Mouse (Mus musculus) layer of hippocampus, postnatal 36 days (tissue): ENCODE measurements around the gene Olfr920. TPM values are rescaled to one million over a fixed set of nuclear protein-coding genes. Genes with fewer than 3 reads are reported as not detected.

Experiments used
- DNase-seq, 2 experiments: peaks; one replicate each; pipeline ENCODE4 v3.0.0; 2022
- total RNA-seq, 2 experiments: library from RNA; stranded (reverse); gene quantifications; 2 replicates each; pipeline ENCODE4 v1.2.3; 2021

Gene Olfr920
- under 1 TPM in 1 of 2 experiments, not detected in 1; 0.07 TPM for total RNA-seq

DNA sequence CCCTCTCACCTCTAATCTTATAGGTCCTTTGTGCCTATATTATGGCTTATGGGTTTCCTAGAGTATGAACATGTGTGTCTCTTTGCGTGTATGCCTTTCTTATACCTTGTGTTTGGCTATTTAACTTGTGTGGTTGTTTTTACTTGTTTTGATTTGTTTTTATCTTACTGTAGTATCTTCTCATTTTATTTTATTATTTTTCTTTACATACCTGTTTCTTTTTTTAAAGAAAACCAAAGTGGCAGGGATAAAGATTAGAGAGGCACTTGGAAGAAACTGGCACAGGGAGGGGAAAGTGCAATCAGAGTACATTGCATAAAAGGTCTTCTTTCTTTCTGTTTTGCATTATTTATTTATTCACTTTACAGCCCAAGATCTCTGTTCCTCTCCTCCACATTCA, at the start of gene Olfr920:
Gene Olfr920, plus strand, starts transcription at position 301 of the 400 bp plus-strand sequence.
- DNase-seq, result no peak

DNA sequence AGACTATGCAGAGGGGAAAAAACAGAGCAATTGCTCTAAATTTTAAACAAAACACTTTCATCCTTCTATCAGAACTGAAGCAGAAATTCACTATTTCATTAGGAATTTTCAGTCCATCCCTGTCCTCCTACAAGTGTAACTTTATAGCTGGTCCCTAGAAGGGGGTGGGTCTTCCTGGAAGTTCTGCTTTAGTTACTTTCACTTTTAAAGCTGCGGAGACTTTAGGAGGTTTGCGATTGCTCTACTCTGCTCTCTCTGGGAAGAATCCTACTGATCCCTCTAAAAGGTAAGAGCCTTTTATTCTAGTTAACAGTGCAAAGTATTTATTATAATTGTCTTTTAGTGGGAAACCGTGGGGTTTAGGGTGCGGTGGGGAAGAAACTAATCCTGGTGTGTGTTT, 34.0 kb upstream of the Olfr920 start, which contains the start of gene Vwa5a:
Gene Vwa5a, plus strand, starts transcription at position 167 of the 400 bp plus-strand sequence.
- DNase-seq, result no peak

DNA sequence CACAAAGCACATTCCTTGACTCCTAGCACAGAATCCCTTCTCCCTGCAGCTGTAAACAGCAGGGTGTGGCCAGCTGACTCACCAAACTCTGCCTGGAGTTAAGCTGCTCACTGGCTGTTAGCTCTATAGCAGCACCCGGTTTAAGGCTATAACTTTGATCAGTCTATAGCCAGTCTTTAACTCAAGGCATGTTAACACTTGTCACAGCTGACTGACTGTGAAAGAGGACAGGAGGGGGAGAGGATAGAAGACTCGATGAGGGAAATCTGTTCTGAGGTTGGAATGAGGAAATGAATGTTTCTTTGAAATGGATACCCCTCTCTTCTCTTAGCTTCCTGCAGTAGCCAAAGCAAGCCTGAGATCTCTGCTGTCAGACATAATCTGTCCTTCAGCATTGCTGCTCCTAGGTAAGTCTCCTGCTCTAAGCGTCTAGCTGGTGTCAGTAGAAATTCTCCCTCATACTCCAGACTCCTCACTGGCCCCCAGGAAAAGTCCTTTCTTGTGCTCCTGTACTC, 33.1 kb upstream of the Olfr920 start:
- no peak for DNase-seq

DNA sequence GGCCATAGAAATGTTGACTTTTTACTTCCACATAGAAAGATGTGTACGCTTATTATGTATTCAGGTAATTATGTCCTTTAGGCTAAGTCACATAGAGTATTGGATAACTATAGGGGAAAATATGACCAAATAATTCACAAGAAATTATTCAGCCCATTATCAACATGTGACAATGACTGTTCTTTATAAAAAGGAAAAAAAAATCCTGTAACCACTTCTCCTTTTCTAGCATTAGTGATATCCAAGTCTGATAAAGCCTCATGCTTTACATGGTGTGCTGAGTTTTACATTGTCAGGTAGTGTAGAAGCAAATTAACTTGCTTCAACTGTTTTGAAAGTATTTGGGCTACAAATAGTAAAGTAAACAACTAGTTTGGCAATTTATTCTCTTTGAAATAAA, 28.1 kb upstream of the Olfr920 start:
- DNase-seq, result no peak

DNA sequence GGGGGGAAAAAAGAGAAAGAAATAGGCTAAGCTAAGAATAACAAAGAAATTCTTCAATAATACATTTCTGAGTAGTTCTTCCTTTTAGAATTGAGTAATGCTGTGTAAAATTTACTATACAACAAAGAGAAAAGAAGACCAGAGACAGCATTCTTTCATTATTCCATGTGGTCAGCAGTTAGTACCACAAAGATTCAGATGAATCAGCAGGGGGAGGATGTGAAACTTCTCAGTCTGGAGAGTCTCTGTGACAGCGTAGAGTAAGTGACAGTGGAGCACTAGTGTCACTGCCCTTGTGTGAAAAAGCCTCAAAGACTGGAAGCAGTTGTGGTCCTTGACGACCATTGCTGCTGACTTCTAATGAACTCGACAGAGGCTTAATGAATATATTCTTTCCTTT, 23.9 kb upstream of the Olfr920 start:
- DNase-seq, result no peak

DNA sequence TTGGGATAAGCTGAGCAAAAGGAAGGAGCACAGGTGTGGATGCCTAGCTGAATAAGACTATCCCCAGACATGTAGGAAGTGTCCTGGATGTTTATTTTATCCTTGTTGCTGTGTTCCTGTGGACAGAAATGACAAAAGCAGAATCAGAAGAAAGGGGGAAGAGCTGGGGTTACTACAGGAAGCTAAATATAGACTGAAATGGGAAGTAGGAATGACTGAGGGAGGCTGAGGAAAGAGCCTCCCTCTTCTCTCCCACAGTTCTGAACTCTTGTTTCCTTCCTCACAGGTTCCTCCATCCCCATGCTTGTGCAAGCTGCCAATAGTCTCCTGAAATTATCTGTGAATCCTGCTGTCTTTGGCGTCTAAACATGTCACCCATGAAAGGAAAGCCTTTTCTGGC, 10.7 kb upstream of the Olfr920 start:
- no peak for DNase-seq

DNA sequence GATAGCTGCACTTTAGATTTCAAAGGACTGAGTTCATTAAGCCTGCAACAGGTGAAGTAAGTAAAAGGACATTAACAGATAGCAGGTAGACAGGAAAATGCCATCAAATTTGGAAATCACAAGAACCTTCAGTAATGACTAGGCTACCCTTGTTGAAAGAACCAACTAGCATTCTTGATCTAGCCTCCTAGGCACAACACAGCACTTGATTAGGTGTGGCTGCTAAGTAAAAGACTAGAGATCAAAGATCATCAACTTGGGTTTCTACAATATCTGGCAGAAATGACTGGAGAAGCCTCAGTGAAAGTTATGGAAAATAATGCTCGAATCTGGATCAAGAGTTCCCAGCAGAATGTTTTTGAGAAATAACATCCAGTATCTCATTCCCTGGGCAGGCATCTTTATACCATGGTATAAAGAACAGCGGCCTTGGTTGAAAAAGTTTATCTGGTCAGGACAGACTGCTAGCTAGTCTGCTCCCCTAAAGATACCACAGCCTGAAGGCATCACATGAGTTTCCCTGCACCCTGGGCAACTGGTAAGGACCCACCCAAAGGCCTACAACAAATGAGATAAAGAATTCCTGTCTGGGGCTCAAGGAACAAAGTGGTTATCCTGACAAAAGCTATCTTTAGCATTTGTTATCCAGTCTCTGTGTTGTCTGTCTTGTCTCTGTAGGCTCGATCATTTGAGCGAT, 7.3 kb upstream of the Olfr920 start:
- DNase-seq, result no peak

DNA sequence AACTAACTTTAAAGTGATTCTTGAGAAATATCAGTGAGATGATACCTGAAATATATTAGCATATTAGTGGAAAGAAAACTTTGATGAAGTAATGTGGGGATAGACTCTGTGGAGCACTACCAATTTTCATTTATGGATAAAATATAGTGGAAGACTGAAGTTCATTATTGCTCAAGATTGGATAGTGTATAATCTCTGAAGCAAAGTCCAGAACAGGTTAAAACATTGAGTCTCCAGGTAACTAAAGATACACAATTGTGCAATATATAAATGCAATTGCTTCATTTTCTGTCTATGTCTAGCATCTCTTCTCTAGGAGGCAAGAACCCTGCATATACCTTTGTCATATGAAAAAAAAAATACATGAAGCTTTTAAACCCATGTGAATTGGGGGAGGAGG, 20.7 kb downstream of the Olfr920 start, which contains the start of gene Olfr921:
Gene Olfr921, plus strand, starts transcription at position 301 of the 400 bp plus-strand sequence.
- DNase-seq, result no peak

DNA sequence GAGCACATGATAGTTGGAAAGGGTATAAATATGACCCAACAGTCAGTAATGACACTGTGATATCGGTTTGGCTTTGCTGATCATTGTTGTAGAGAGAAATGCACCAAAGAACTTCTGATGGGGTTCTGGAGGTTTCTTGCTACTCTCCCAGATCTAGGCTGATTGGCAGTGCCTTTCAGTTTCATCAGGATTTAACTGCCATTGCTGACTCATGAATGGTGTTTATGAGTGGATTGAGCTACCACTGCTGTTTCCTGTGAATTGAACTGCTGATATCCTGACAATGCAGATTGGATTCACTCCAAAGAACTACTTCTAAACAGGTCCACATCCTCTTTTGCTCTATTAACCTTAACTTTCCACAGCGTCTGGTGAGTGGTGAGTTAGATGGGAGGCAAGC, 40.6 kb downstream of the Olfr920 start:
- no peak for DNase-seq

DNA sequence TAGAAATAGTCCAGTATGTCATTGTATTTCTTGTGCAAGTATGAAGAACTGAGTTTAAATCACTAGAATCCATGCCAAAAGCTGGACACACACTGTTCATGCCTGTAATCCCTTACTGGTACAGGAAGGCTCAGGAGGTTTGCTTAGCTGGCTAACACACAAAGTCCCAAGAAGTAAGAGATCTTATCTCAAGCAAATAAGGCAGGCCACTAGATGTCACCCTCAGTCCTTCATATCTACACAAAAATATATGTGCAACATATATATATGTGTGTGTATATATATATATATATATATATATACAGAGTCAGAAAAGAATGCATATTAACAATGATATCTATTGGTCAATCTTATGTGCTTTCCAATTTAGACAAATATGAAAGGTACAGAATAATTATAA, 53.6 kb downstream of the Olfr920 start:
- DNase-seq, result no peak

Other genes starting within 250 kb of the Olfr920 start
- not detected for gene Olfr911-ps1, start 230.7 kb upstream of the Olfr920 start, total RNA-seq
- gene Olfr910, start 214.4 kb upstream of the Olfr920 start, total RNA-seq, result not detected
- not detected for gene Olfr912, start 172.1 kb upstream of the Olfr920 start, total RNA-seq
- gene Olfr913, start 159.5 kb upstream of the Olfr920 start, total RNA-seq, result not detected
- gene Olfr914, start 147.2 kb upstream of the Olfr920 start, total RNA-seq, result not detected
- gene Olfr916, start 92.4 kb upstream of the Olfr920 start, total RNA-seq, result not detected
- gene Olfr917, start 86.5 kb upstream of the Olfr920 start, total RNA-seq, result not detected
- not detected for gene Olfr918, start 77.7 kb upstream of the Olfr920 start, total RNA-seq
- gene Olfr919, start 48.6 kb upstream of the Olfr920 start, total RNA-seq, result not detected
- 10 to 100 TPM in 1 of 2 experiments, 1 to 10 TPM in 1; 9.3 to 15.3 TPM for gene Vwa5a, start 34.0 kb upstream of the Olfr920 start, total RNA-seq
- not detected for gene Olfr921, start 20.8 kb downstream of the Olfr920 start, total RNA-seq
- not detected for gene Olfr922, start 62.3 kb downstream of the Olfr920 start, total RNA-seq
- gene Olfr923, start 74.2 kb downstream of the Olfr920 start, total RNA-seq, result not detected
- gene Olfr924, start 92.2 kb downstream of the Olfr920 start, total RNA-seq, result not detected
- gene Olfr26, start 102.8 kb downstream of the Olfr920 start, total RNA-seq, result not detected
- gene Olfr926, start 124.8 kb downstream of the Olfr920 start, total RNA-seq, result not detected
- gene Olfr930, start 177.5 kb downstream of the Olfr920 start, total RNA-seq, result not detected
- under 1 TPM in 1 of 2 experiments, not detected in 1; 0.13 TPM for gene Olfr933, start 220.0 kb downstream of the Olfr920 start, total RNA-seq
- not detected for gene Olfr934, start 236.0 kb downstream of the Olfr920 start, total RNA-seq
- not detected for gene Olfr935, start 247.4 kb downstream of the Olfr920 start, total RNA-seq